Mouse (Mus musculus) liver, embryonic 14.5 days (tissue): ENCODE data around the gene Depdc5. TPM values are rescaled to one million over a fixed set of nuclear protein-coding genes. Genes with fewer than 3 reads are reported as not detected.
A peak's percentile ranks its signal among the peaks of the same experiment; 100 is the strongest.
"Not testable (repeated sequence)": the region's sequence is repeated elsewhere in the genome, so short reads cannot be mapped to it uniquely, and the experiment has no call there.

ENCODE experiments used
- ATAC-seq: fragments of 200-750 bp; cut with Nextera tagmentation; 2 replicates; pipeline ENCODE4 v1.8.0; 2017; ENCODE audit warnings: moderate number of reproducible peaks, mild to moderate bottlenecking, moderate library complexity; ENCODE audit not compliant: insufficient read depth
- DNase-seq, 3 experiments: peaks; one replicate each; pipeline ENCODE4 v3.0.0-alpha.2; 2012 to 2013; ENCODE audit warnings: low read depth in 3 of 3, low spot score in 3 of 3
- H3K27ac ChIP-seq: fragments of 300-500 bp; sonication (generic); 2 replicates; pipeline ENCODE4 v1.5.1; 2014; ENCODE audit warnings: moderate library complexity, mild to moderate bottlenecking, control low read depth, inconsistent platforms
- H3K27me3 ChIP-seq: fragments of 300-500 bp; sonication (generic); 2 replicates; pipeline ENCODE4 v1.6.1; 2014; ENCODE audit warnings: mild to moderate bottlenecking, low read length, moderate library complexity; ENCODE audit not compliant: control insufficient read depth, insufficient read depth
- H3K36me3 ChIP-seq: fragments of 300-500 bp; sonication (generic); replicated peaks from 2 replicates; pipeline ENCODE4 v1.6.1; 2014; ENCODE audit warnings: low read depth; ENCODE audit not compliant: control insufficient read depth, insufficient read depth
- H3K4me1 ChIP-seq, 2 experiments: fragments of 200-500 bp in 1 of 2; fragments of 300-500 bp in 1 of 2; sonication (generic) in 1 of 2; replicated peaks; 2 replicates each; pipeline ENCODE4 v1.6.1; 2012 to 2014; ENCODE audit warnings: antibody characterized with exemption in 1 of 2, inconsistent platforms in 1 of 2, low read length in 1 of 2; ENCODE audit not compliant: control insufficient read depth in 2 of 2, insufficient read depth in 2 of 2
- H3K4me2 ChIP-seq: fragments of 300-500 bp; sonication (generic); 2 replicates; pipeline ENCODE4 v1.6.1; 2014; ENCODE audit warnings: low read depth, mild to moderate bottlenecking, control low read depth, moderate library complexity
- H3K4me3 ChIP-seq, 2 experiments: fragments of 200-500 bp in 1 of 2; fragments of 300-500 bp in 1 of 2; sonication (generic) in 1 of 2; 2 replicates each; pipeline ENCODE4 v1.5.1; 2012 to 2014; ENCODE audit warnings: low read depth in 2 of 2, low read length in 2 of 2, mild to moderate bottlenecking in 2 of 2, control low read depth in 1 of 2, inconsistent platforms in 1 of 2, moderate library complexity in 1 of 2; ENCODE audit not compliant: insufficient read depth in 1 of 2
- H3K9ac ChIP-seq: fragments of 300-500 bp; sonication (generic); replicated peaks from 2 replicates; pipeline ENCODE4 v1.6.1; 2014; ENCODE audit warnings: mild to moderate bottlenecking, control low read depth, moderate library complexity
- H3K9me3 ChIP-seq: fragments of 300-500 bp; sonication (generic); 2 replicates; pipeline ENCODE4 v1.6.1; 2016; ENCODE audit warnings: low read length, mixed read lengths; ENCODE audit not compliant: control insufficient read depth
- CTCF ChIP-seq: IDR thresholded peaks from 2 replicates; pipeline ENCODE4 v1.5.1; 2016; ENCODE audit warnings: antibody characterized with exemption, low read depth, control low read depth
- EP300 ChIP-seq: IDR thresholded peaks from 2 replicates; pipeline ENCODE4 v1.6.1; 2016; ENCODE audit warnings: antibody characterized with exemption, low read depth
- WGBS: fragments of 180-500 bp; shearing (Covaris S2); extraction: QIAGEN DNeasy Blood & Tissue Kit; methylation state at CpG from one replicate; pipeline ENCODE4 v1.1.7; 2014; ENCODE audit not compliant: insufficient replicate concordance; 5-methylcytosine and 5-hydroxymethylcytosine counted together
- polyA plus RNA-seq, 2 experiments: library from polyadenylated mRNA; depleted of rRNA in 1 of 2; stranded (reverse) in 1 of 2; unstranded in 1 of 2; fragments of >200 nt; fragmentation: Nextera tagmentation in 1 of 2; extraction: Ambion mirVana in 1 of 2; gene quantifications; 2 replicates each; pipeline versions ENCODE4 v1.2.1 to v1.2.3; 2012 to 2014

Gene Depdc5
- polyA plus RNA-seq, 2 experiments, result 7.3 to 7.5 TPM

DNA sequence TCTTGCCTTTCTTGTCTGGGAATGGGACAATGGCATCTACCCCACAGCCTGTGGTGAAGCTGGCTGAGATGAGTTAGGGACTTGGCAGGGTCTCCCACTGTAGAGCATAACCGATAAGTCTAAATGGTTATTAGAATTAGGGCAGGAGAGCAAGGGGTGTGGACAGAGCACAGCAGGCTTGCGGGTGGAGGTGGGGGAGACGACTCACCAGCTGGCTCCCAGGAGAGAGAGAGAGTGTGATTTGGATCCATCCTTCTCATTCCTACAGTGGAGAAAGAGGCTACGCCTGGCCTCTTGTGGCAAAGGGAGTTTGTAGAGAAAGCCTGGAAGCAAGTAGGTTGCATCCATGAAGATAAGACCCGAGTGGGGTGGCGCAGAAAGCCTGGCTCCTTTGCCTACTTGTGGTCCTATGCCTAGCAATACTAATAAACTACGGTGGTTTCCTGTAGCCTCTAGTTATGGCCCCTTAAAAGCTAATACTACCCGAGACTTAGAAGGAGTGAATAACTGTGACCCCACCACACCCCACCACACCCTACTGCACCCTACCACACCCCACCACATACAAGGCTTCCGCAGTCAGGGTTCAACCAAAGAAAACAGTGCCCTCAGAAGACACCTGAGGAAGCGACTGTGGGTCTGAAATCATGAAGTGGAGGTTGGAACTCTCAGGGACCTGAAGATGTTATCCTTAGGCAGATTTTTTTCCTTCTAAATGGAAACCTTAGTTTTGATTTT, 168.7 kb downstream of the Depdc5 start:
- H3K4me1 ChIP-seq, result peaks cover 29 to 34% of the 10 kb centered on the region in 2 experiments
- H3K27me3 ChIP-seq, result no peaks in the 10 kb centered on the region
- WGBS, result 48% methylated on average over 10 of the region's 10 CpGs
- no peak for TF ChIP-seq CTCF
- TF ChIP-seq EP300, result no peak
- peak overlapping the region in 1 of 2 experiments; percentile 15; a peak in 2 of 4 replicates for H3K4me3 ChIP-seq
- no peak overlapping the region; the same call in 1 of the 2 replicates for H3K9ac ChIP-seq
- H3K27ac ChIP-seq, result peak overlapping the region; percentile 27; the same call in 1 of the 2 replicates
- no peaks in the 10 kb centered on the region for H3K9me3 ChIP-seq
- peaks cover 10% of the 10 kb centered on the region for H3K36me3 ChIP-seq
- DNase-seq (no peak), ATAC-seq (peak; percentile 47; the same call in 1 of the 2 replicates)
- H3K4me2 ChIP-seq, result peak overlapping the region; percentile 53

GRCm38 (mm10) chr5:33033121-33033520, 169.6 kb downstream of the Depdc5 start:
- Histone ChIP-seq H3K4me1 (peaks cover 29 to 34% of the 10 kb centered on the region in 2 experiments), H3K27me3 (no peaks in the 10 kb centered on the region), H3K36me3 (peaks cover 6% of the 10 kb centered on the region), H3K9me3 (no peaks in the 10 kb centered on the region), H3K27ac (peak overlapping the region; percentile 28), H3K9ac (no peak overlapping the region), H3K4me3 (no peak overlapping the region), H3K4me2 (peak overlapping the region; percentile 31)
- peak; percentile 87 for ATAC-seq
- TF ChIP-seq EP300, result peak; percentile 82
- peak; percentile 97 for TF ChIP-seq CTCF
- peak; percentile 73 to 86 (median 73) for DNase-seq
- WGBS, result under 1% methylated on average over 4 of the region's 4 CpGs

DNA sequence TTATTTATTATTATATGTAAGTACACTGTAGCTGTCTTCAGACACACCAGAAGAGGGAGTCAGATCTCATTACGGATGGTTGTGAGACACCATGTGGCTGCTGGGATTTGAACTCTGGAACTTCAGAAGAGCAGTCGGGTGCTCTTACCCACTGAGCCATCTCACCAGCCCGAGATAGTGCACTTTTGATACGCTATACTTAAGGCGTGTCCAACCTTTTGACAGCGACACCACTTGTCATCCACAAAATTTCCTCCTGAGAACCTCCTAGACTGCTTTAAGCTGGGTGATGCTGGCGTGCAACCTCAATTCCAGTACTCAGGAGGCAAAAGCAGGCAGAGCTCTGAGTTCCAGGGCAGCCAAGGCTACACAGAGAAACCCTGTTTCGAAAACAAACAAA, 170.1 kb downstream of the Depdc5 start:
- not testable (repeated sequence) for H3K4me3 ChIP-seq, H3K27me3 ChIP-seq, H3K36me3 ChIP-seq, H3K27ac ChIP-seq, H3K9me3 ChIP-seq
- peak overlapping the region; percentile 29; the same call in 1 of the 2 replicates for H3K9ac ChIP-seq
- DNase-seq (peak in 1 of 3 experiments; percentile 62), ATAC-seq (peak; percentile 49; the same call in 1 of the 2 replicates)
- peaks cover 29 to 34% of the 10 kb centered on the region in 2 experiments for H3K4me1 ChIP-seq
- peak overlapping the region; percentile 44 for H3K4me2 ChIP-seq
- 39% methylated on average over 8 of the region's 8 CpGs for WGBS

GRCm38 (mm10) chr5:33034100-33034499, 170.6 kb downstream of the Depdc5 start:
- peak; percentile 44 for ATAC-seq

DNA sequence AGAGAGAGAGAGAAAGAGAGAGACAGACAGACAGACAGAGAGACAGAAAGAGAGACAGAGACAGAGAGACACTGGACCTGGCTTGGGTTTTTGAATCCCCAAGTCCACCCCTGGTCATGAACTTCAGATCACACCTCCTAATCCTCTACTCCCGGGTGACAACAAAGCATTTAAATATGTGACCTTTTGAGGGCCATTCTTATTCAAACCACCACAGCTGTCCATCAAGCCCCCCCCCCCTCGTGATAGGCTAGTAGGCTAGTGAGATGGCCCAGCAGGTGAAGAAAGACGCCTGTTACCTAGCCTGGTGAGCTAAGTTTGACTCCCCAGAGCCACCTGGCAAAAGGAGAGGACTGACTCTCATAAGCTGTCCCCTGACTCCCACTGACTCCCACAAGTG, 171.4 kb downstream of the Depdc5 start:
- WGBS, result 46% methylated on average over 3 of the region's 3 CpGs

More at GRCm38 (mm10) chr5:33034100-33034499, 170.6 kb downstream of the Depdc5 start:
- H3K4me1 ChIP-seq, result peaks cover 29 to 34% of the 10 kb centered on the region in 2 experiments
- H3K4me2 ChIP-seq, result peak overlapping the region; percentile 44
- H3K36me3 ChIP-seq, result no peaks in the 10 kb centered on the region; the same call in 1 of the 2 replicates
- no peaks in the 10 kb centered on the region for H3K27me3 ChIP-seq
- H3K4me3 ChIP-seq, result no peak overlapping the region
- no peaks in the 10 kb centered on the region for H3K9me3 ChIP-seq
- WGBS, result 24% methylated on average over 7 of the region's 7 CpGs
- TF ChIP-seq EP300 (no peak), CTCF (peak; percentile 85)
- DNase-seq, result peak in 1 of 3 experiments; percentile 58
- peak overlapping the region; percentile 29; the same call in 1 of the 2 replicates for H3K9ac ChIP-seq
- H3K27ac ChIP-seq, result no peak overlapping the region

More for the DNA sequence above, 171.4 kb downstream of the Depdc5 start:
- TF ChIP-seq EP300 (no peak), CTCF (no peak)
- ATAC-seq (no peak), DNase-seq (no peak)
- Histone ChIP-seq H3K27ac (no peak overlapping the region), H3K36me3 (no peaks in the 10 kb centered on the region), H3K4me2 (no peak overlapping the region), H3K9ac (no peak overlapping the region), H3K9me3 (no peaks in the 10 kb centered on the region), H3K4me3 (no peak overlapping the region), H3K27me3 (no peaks in the 10 kb centered on the region), H3K4me1 (peaks cover 29 to 38% of the 10 kb centered on the region in 2 experiments)
